Mouse (Mus musculus): ENCODE data around the gene Mus81. TPM values are rescaled to one million over a fixed set of nuclear protein-coding genes. Genes with fewer than 3 reads are reported as not detected.

The Mus81 gene
- polyA plus RNA-seq, 2 experiments, result 11.4 to 13.8 TPM

- Histone ChIP-seq H3K9me3 (ENCODE audit: control insufficient read depth, low read length) (no peaks in the 10 kb centered on the region), H3K36me3 (replicated peaks; ENCODE audit: control insufficient read depth, insufficient read depth, low read depth) (no peaks in the 10 kb centered on the region), H3K27me3 (ENCODE audit: control insufficient read depth, insufficient read depth, low read length) (no peaks in the 10 kb centered on the region), H3K9ac (replicated peaks) (no peak overlapping the region), H3K4me3 (ENCODE audit: insufficient read depth in 1 of 2, low read depth in 2 of 2, low read length in 2 of 2) (no peak overlapping the region), H3K4me1 (replicated peaks; ENCODE audit: control insufficient read depth in 2 of 2, insufficient read depth in 2 of 2, low read length in 1 of 2) (peaks cover 14 to 19% of the 10 kb centered on the region in 2 experiments), H3K4me2 (ENCODE audit: low read depth) (peak overlapping the region; percentile 77), H3K27ac (no peak overlapping the region)
- no peak for ATAC-seq (ENCODE audit: insufficient read depth)
- no peak for TF ChIP-seq CTCF (IDR thresholded peaks at IDR 0.05; ENCODE audit: low read depth)
- no peak for TF ChIP-seq EP300 (IDR thresholded peaks at IDR 0.05; ENCODE audit: low read depth)
- 61% methylated on average over 8 of the region's 8 CpGs for WGBS (ENCODE audit: insufficient replicate concordance)
- no peak for DNase-seq (ENCODE audit: low read depth in 3 of 3, low spot score in 3 of 3)
Observed at GRCm38 (mm10) chr19:5455568-5455967, 32.6 kb downstream of the Mus81 start.

GRCm38 (mm10) chr19:5455037-5455436 is 33.2 kb downstream of the Mus81 start:
- H3K4me3 ChIP-seq (ENCODE audit: insufficient read depth in 1 of 2, low read depth in 2 of 2, low read length in 2 of 2), result no peak overlapping the region
- WGBS (ENCODE audit: insufficient replicate concordance), result 81% methylated on average over 12 of the region's 12 CpGs
- DNase-seq (ENCODE audit: low read depth in 3 of 3, low spot score in 3 of 3) (no peak), ATAC-seq (ENCODE audit: insufficient read depth) (no peak)
- H3K9me3 ChIP-seq (ENCODE audit: control insufficient read depth, low read length), result no peaks in the 10 kb centered on the region
- H3K9ac ChIP-seq (replicated peaks), result no peak overlapping the region
- peaks cover 4% of the 10 kb centered on the region; the same call in 1 of the 2 replicates for H3K27me3 ChIP-seq (ENCODE audit: control insufficient read depth, insufficient read depth, low read length)
- H3K27ac ChIP-seq, result no peak overlapping the region
- H3K36me3 ChIP-seq (replicated peaks; ENCODE audit: control insufficient read depth, insufficient read depth, low read depth), result no peaks in the 10 kb centered on the region
- TF ChIP-seq CTCF (IDR thresholded peaks at IDR 0.05; ENCODE audit: low read depth), result no peak
- TF ChIP-seq EP300 (IDR thresholded peaks at IDR 0.05; ENCODE audit: low read depth), result no peak
- H3K4me1 ChIP-seq (replicated peaks; ENCODE audit: control insufficient read depth in 2 of 2, insufficient read depth in 2 of 2, low read length in 1 of 2), result peaks cover 12 to 19% of the 10 kb centered on the region in 2 experiments
- H3K4me2 ChIP-seq (ENCODE audit: low read depth), result no peak overlapping the region; the same call in 1 of the 2 replicates

GRCm38 (mm10) chr19:5451766-5452165 is 36.4 kb downstream of the Mus81 start:
- ATAC-seq (ENCODE audit: insufficient read depth) (no peak), DNase-seq (ENCODE audit: low read depth in 3 of 3, low spot score in 3 of 3) (no peak)
- WGBS (ENCODE audit: insufficient replicate concordance), result 46% methylated on average over 6 of the region's 6 CpGs
- no peak overlapping the region for H3K27ac ChIP-seq
- peaks cover 5 to 20% of the 10 kb centered on the region in 2 experiments for H3K4me1 ChIP-seq (replicated peaks; ENCODE audit: control insufficient read depth in 2 of 2, insufficient read depth in 2 of 2, low read length in 1 of 2)
- H3K27me3 ChIP-seq (ENCODE audit: control insufficient read depth, insufficient read depth, low read length), result peaks cover 34% of the 10 kb centered on the region
- H3K4me2 ChIP-seq (ENCODE audit: low read depth), result no peak overlapping the region
- no peaks in the 10 kb centered on the region for H3K9me3 ChIP-seq (ENCODE audit: control insufficient read depth, low read length)
- H3K9ac ChIP-seq (replicated peaks), result no peak overlapping the region
- no peak overlapping the region for H3K4me3 ChIP-seq (ENCODE audit: insufficient read depth in 1 of 2, low read depth in 2 of 2, low read length in 2 of 2)
- no peak for TF ChIP-seq CTCF (IDR thresholded peaks at IDR 0.05; ENCODE audit: low read depth)
- TF ChIP-seq EP300 (IDR thresholded peaks at IDR 0.05; ENCODE audit: low read depth), result no peak
- H3K36me3 ChIP-seq (replicated peaks; ENCODE audit: control insufficient read depth, insufficient read depth, low read depth), result no peaks in the 10 kb centered on the region

- H3K4me3 ChIP-seq (ENCODE audit: insufficient read depth in 1 of 2, low read depth in 2 of 2, low read length in 2 of 2), result no peak overlapping the region
- H3K9ac ChIP-seq (replicated peaks), result no peak overlapping the region
- DNase-seq (ENCODE audit: low read depth in 3 of 3, low spot score in 3 of 3) (no peak), ATAC-seq (ENCODE audit: insufficient read depth) (no peak)
- H3K36me3 ChIP-seq (replicated peaks; ENCODE audit: control insufficient read depth, insufficient read depth, low read depth), result no peaks in the 10 kb centered on the region
- peaks cover 5 to 11% of the 10 kb centered on the region in 2 experiments for H3K4me1 ChIP-seq (replicated peaks; ENCODE audit: control insufficient read depth in 2 of 2, insufficient read depth in 2 of 2, low read length in 1 of 2)
- H3K27ac ChIP-seq, result no peak overlapping the region
- peaks cover 41% of the 10 kb centered on the region for H3K27me3 ChIP-seq (ENCODE audit: control insufficient read depth, insufficient read depth, low read length)
- H3K9me3 ChIP-seq (ENCODE audit: control insufficient read depth, low read length), result no peaks in the 10 kb centered on the region
- 64% methylated on average over 3 of the region's 3 CpGs for WGBS (ENCODE audit: insufficient replicate concordance)
- no peak overlapping the region for H3K4me2 ChIP-seq (ENCODE audit: low read depth)
- no peak for TF ChIP-seq EP300 (IDR thresholded peaks at IDR 0.05; ENCODE audit: low read depth)
- TF ChIP-seq CTCF (IDR thresholded peaks at IDR 0.05; ENCODE audit: low read depth), result no peak
Observed at GRCm38 (mm10) chr19:5449673-5450072, 38.5 kb downstream of the Mus81 start.

GRCm38 (mm10) chr19:5448354-5449150 is 39.6 kb downstream of the Mus81 start:
- peak; percentile 69 for ATAC-seq (ENCODE audit: insufficient read depth)
- peak overlapping the region in 1 of 2 experiments; percentile 59; a peak in 2 of 4 replicates for H3K4me3 ChIP-seq (ENCODE audit: insufficient read depth in 1 of 2, low read depth in 2 of 2, low read length in 2 of 2)
- no peaks in the 10 kb centered on the region for H3K36me3 ChIP-seq (replicated peaks; ENCODE audit: control insufficient read depth, insufficient read depth, low read depth)
- no peak for DNase-seq (ENCODE audit: low read depth in 3 of 3, low spot score in 3 of 3)
- H3K4me2 ChIP-seq (ENCODE audit: low read depth), result peak overlapping the region; percentile 80
- H3K27ac ChIP-seq, result no peak overlapping the region
- peaks cover 41% of the 10 kb centered on the region for H3K27me3 ChIP-seq (ENCODE audit: control insufficient read depth, insufficient read depth, low read length)
- no peaks in the 10 kb centered on the region for H3K9me3 ChIP-seq (ENCODE audit: control insufficient read depth, low read length)
- TF ChIP-seq CTCF (IDR thresholded peaks at IDR 0.05; ENCODE audit: low read depth) (no peak), EP300 (IDR thresholded peaks at IDR 0.05; ENCODE audit: low read depth) (no peak)
- H3K4me1 ChIP-seq (replicated peaks; ENCODE audit: control insufficient read depth in 2 of 2, insufficient read depth in 2 of 2, low read length in 1 of 2), result peaks cover 5 to 11% of the 10 kb centered on the region in 2 experiments
- H3K9ac ChIP-seq (replicated peaks), result no peak overlapping the region
- WGBS (ENCODE audit: insufficient replicate concordance), result 3% methylated on average over 36 of the region's 36 CpGs

Data from liver, embryonic 14.5 days (tissue).